Mouse (Mus musculus): ENCODE measurements around the gene Gm28729. TPM values are rescaled to one million over a fixed set of nuclear protein-coding genes. Genes with fewer than 3 reads are reported as not detected.
A peak's percentile ranks its signal among the peaks of the same experiment; 100 is the strongest.
"Not testable (repeated sequence)": the region's sequence is repeated elsewhere in the genome, so short reads cannot be mapped to it uniquely, and the experiment has no call there.

Gene Gm28729
- polyA plus RNA-seq, 1 experiment from 2014 or later = not detected

DNA sequence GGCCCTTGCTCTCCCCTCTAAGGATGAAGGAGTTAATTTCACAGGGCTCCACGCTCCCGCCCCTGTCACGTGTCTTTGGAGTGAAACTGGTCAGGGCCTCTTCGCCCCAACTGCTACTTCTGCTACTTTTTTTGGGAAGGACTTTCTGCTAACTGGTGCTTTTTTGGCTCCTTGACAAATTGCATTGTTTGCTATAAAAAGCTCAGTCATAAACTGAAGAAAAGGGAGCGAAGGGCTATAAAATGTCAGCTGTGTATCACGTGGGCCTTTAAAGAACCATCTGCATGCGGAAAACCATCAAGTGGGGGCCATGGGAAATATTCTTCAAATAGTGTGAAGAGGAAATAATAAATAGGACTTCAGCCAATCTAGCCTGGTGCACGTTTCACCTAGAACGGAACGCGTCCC, 5.6 kb upstream of the Gm28729 start:
- no peaks in the 10 kb centered on the region for H3K36me3 ChIP-seq (ENCODE audit: control insufficient read depth, insufficient read depth, low read length)
- H3K4me1 ChIP-seq (ENCODE audit: control insufficient read depth, insufficient read depth, low read length) = peaks cover 12% of the 10 kb centered on the region
- WGBS = 30% methylated on average over 11 of the region's 11 CpGs
- no peaks in the 10 kb centered on the region for H3K27me3 ChIP-seq (replicated peaks; ENCODE audit: control insufficient read depth, insufficient read depth, low read length)
- no peaks in the 10 kb centered on the region for H3K9me3 ChIP-seq (ENCODE audit: control insufficient read depth, low read length)
- peak overlapping the region; percentile 24 for H3K4me2 ChIP-seq (ENCODE audit: low read depth, low read length)
- no peak overlapping the region for H3K9ac ChIP-seq (ENCODE audit: low read depth, low read length)
- peak overlapping the region; percentile 3; the same call in 1 of the 2 replicates for H3K4me3 ChIP-seq (ENCODE audit: low read length)
- peak; percentile 62 for ATAC-seq
- no peak overlapping the region for H3K27ac ChIP-seq (ENCODE audit: low read length)

GRCm38 (mm10) chr9:96529961-96530673, 5.1 kb upstream of the Gm28729 start:
- Histone ChIP-seq H3K27me3 (replicated peaks; ENCODE audit: control insufficient read depth, insufficient read depth, low read length) (0 out of 2 replicates have a peak, but pooled peaks cover 2% of the 10 kb centered on the region), H3K9me3 (ENCODE audit: control insufficient read depth, low read length) (no peaks in the 10 kb centered on the region), H3K4me3 (ENCODE audit: low read length) (peak overlapping the region; percentile 3; the same call in 1 of the 2 replicates), H3K4me2 (ENCODE audit: low read depth, low read length) (peak overlapping the region; percentile 24; the same call in 1 of the 2 replicates), H3K9ac (ENCODE audit: low read depth, low read length) (no peak overlapping the region), H3K36me3 (ENCODE audit: control insufficient read depth, insufficient read depth, low read length) (no peaks in the 10 kb centered on the region), H3K4me1 (ENCODE audit: control insufficient read depth, insufficient read depth, low read length) (peaks cover 15% of the 10 kb centered on the region), H3K27ac (ENCODE audit: low read length) (no peak overlapping the region)
- 64% methylated on average over 10 of the region's 10 CpGs for WGBS
- no peak for ATAC-seq

- WGBS = 80% methylated on average over 4 of the region's 4 CpGs
- ATAC-seq = no peak
- no peak overlapping the region for H3K27ac ChIP-seq (ENCODE audit: low read length)
- H3K9me3 ChIP-seq (ENCODE audit: control insufficient read depth, low read length) = no peaks in the 10 kb centered on the region
- no peaks in the 10 kb centered on the region for H3K36me3 ChIP-seq (ENCODE audit: control insufficient read depth, insufficient read depth, low read length)
- no peak overlapping the region for H3K4me3 ChIP-seq (ENCODE audit: low read length)
- H3K4me1 ChIP-seq (ENCODE audit: control insufficient read depth, insufficient read depth, low read length) = peaks cover 13% of the 10 kb centered on the region; the same call in 1 of the 2 replicates
- H3K9ac ChIP-seq (ENCODE audit: low read depth, low read length) = no peak overlapping the region
- 0 out of 2 replicates have a peak, but pooled peaks cover 2% of the 10 kb centered on the region for H3K27me3 ChIP-seq (replicated peaks; ENCODE audit: control insufficient read depth, insufficient read depth, low read length)
- H3K4me2 ChIP-seq (ENCODE audit: low read depth, low read length) = no peak overlapping the region
Measured at GRCm38 (mm10) chr9:96526011-96526410, 947 bp upstream of the Gm28729 start.

DNA sequence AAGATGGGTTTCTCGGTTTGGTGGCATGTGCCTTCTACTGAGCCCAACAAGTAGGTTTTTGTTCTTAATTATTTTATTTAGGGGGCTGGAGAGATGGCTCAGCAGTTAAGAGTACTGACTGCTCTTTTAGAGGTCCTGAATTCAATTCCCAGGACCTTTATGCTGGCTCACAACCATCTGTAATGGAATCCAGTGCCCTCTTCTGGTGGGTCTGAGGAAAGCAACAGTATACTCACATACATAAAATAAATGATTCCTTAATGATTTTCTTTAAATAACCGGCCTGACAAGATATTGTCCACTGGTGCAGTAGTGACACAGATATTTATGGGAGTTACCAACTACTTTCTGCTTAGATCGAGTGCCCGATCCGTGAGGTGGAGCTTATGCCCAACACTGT, 1.9 kb downstream of the Gm28729 start:
- H3K27me3 ChIP-seq (replicated peaks; ENCODE audit: control insufficient read depth, insufficient read depth, low read length) = 0 out of 2 replicates have a peak, but pooled peaks cover 2% of the 10 kb centered on the region
- WGBS = 81% methylated on average over 5 of the region's 5 CpGs
- no peak overlapping the region for H3K4me3 ChIP-seq (ENCODE audit: low read length)
- no peaks in the 10 kb centered on the region for H3K9me3 ChIP-seq (ENCODE audit: control insufficient read depth, low read length)
- no peak overlapping the region for H3K9ac ChIP-seq (ENCODE audit: low read depth, low read length)
- H3K4me2 ChIP-seq (ENCODE audit: low read depth, low read length) = no peak overlapping the region
- 0 out of 2 replicates have a peak, but pooled peaks cover 6% of the 10 kb centered on the region for H3K4me1 ChIP-seq (ENCODE audit: control insufficient read depth, insufficient read depth, low read length)
- H3K27ac ChIP-seq (ENCODE audit: low read length) = no peak overlapping the region
- ATAC-seq = no peak
- no peaks in the 10 kb centered on the region for H3K36me3 ChIP-seq (ENCODE audit: control insufficient read depth, insufficient read depth, low read length)

GRCm38 (mm10) chr9:96521574-96521973, 3.5 kb downstream of the Gm28729 start:
- not testable (repeated sequence) for H3K9ac ChIP-seq (ENCODE audit: low read depth, low read length); H3K4me1 ChIP-seq (ENCODE audit: control insufficient read depth, insufficient read depth, low read length); H3K27ac ChIP-seq (ENCODE audit: low read length); H3K9me3 ChIP-seq (ENCODE audit: control insufficient read depth, low read length); H3K27me3 ChIP-seq (replicated peaks; ENCODE audit: control insufficient read depth, insufficient read depth, low read length); H3K4me2 ChIP-seq (ENCODE audit: low read depth, low read length); H3K4me3 ChIP-seq (ENCODE audit: low read length); ATAC-seq; H3K36me3 ChIP-seq (ENCODE audit: control insufficient read depth, insufficient read depth, low read length)
- WGBS = 83% methylated on average over 2 of the region's 2 CpGs

DNA sequence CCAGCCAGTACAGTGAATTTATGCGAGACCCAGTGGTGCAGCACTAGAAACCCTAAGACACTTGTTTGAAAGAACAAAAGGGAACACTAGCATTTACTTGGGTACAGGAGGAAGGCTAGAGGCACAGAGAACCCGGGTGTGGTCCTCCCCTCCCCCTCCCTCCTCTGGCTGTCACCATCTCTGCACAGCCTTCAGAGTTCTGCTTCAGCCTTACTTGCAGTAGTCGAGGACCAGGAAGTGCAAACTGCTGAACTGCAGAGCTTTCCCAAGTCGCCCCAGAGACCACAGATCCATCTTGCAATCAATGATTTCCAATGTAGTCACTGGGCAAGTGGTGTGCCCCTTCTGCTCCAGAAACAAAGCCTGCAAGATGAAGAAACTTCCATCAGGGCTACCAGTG, 7.6 kb downstream of the Gm28729 start:
- 24% methylated on average over 4 of the region's 4 CpGs for WGBS

DNA sequence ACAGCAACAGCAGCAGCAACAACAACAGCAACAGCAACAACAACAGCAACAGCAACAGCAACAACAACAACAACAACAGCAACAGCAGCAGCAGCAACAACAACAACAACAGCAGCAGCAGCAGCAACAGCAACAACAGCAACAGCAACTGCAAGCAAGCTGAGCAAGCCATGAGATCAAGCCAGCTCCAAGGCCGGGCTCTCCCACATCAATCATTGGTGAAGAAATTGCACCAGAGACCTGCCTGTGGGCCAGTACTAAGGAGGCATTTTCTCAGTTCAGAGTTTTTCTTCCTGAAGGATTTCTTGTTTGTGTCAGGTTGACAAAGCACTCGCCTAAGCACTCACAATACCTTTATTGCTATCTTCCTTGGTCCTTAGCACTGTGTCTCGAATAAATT, 8.3 kb downstream of the Gm28729 start:
- H3K4me3 ChIP-seq (ENCODE audit: low read length) = no peak overlapping the region
- ATAC-seq = no peak
- no peaks in the 10 kb centered on the region for H3K27me3 ChIP-seq (replicated peaks; ENCODE audit: control insufficient read depth, insufficient read depth, low read length)
- no peaks in the 10 kb centered on the region for H3K4me1 ChIP-seq (ENCODE audit: control insufficient read depth, insufficient read depth, low read length)
- no peaks in the 10 kb centered on the region for H3K9me3 ChIP-seq (ENCODE audit: control insufficient read depth, low read length)
- no peak overlapping the region for H3K27ac ChIP-seq (ENCODE audit: low read length)
- no peaks in the 10 kb centered on the region for H3K36me3 ChIP-seq (ENCODE audit: control insufficient read depth, insufficient read depth, low read length)
- no peak overlapping the region for H3K9ac ChIP-seq (ENCODE audit: low read depth, low read length)
- WGBS = 45% methylated on average over 3 of the region's 3 CpGs
- H3K4me2 ChIP-seq (ENCODE audit: low read depth, low read length) = no peak overlapping the region

More for the DNA sequence above, 7.6 kb downstream of the Gm28729 start:
- ATAC-seq = no peak
- Histone ChIP-seq H3K36me3 (ENCODE audit: control insufficient read depth, insufficient read depth, low read length) (no peaks in the 10 kb centered on the region), H3K9me3 (ENCODE audit: control insufficient read depth, low read length) (no peaks in the 10 kb centered on the region), H3K27ac (ENCODE audit: low read length) (no peak overlapping the region), H3K4me3 (ENCODE audit: low read length) (no peak overlapping the region), H3K4me1 (ENCODE audit: control insufficient read depth, insufficient read depth, low read length) (no peaks in the 10 kb centered on the region), H3K9ac (ENCODE audit: low read depth, low read length) (no peak overlapping the region), H3K27me3 (replicated peaks; ENCODE audit: control insufficient read depth, insufficient read depth, low read length) (no peaks in the 10 kb centered on the region), H3K4me2 (ENCODE audit: low read depth, low read length) (no peak overlapping the region)

DNA sequence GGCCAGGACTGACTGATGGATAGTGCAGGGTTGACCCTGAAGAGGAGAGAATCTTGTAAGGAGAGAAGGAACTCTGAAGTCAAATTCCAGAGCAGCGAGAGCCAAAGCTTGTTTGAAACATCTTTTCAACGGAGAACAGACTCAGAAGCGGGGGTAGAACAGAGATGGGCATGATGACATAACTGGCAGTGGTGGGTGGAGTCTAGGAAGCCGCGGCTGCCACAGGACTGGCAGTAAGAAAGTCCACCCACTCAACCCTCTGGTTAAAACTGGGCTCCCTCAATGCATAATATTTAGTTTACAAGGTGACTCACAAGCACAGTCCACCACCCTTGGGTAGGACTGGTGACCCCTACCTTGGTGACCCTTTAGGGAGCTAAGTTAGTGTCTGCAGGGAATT, 9.3 kb downstream of the Gm28729 start:
- ATAC-seq = no peak
- H3K27ac ChIP-seq (ENCODE audit: low read length) = no peak overlapping the region
- no peak overlapping the region for H3K9ac ChIP-seq (ENCODE audit: low read depth, low read length)
- H3K27me3 ChIP-seq (replicated peaks; ENCODE audit: control insufficient read depth, insufficient read depth, low read length) = no peaks in the 10 kb centered on the region
- no peaks in the 10 kb centered on the region for H3K9me3 ChIP-seq (ENCODE audit: control insufficient read depth, low read length)
- H3K4me2 ChIP-seq (ENCODE audit: low read depth, low read length) = no peak overlapping the region
- H3K36me3 ChIP-seq (ENCODE audit: control insufficient read depth, insufficient read depth, low read length) = no peaks in the 10 kb centered on the region
- no peak overlapping the region for H3K4me3 ChIP-seq (ENCODE audit: low read length)
- H3K4me1 ChIP-seq (ENCODE audit: control insufficient read depth, insufficient read depth, low read length) = no peaks in the 10 kb centered on the region
- 78% methylated on average over 5 of the region's 5 CpGs for WGBS

- 81% methylated on average over 5 of the region's 5 CpGs for WGBS
- Histone ChIP-seq H3K27ac (ENCODE audit: low read length) (no peak overlapping the region), H3K27me3 (replicated peaks; ENCODE audit: control insufficient read depth, insufficient read depth, low read length) (no peaks in the 10 kb centered on the region), H3K36me3 (ENCODE audit: control insufficient read depth, insufficient read depth, low read length) (no peaks in the 10 kb centered on the region), H3K9me3 (ENCODE audit: control insufficient read depth, low read length) (no peaks in the 10 kb centered on the region), H3K4me2 (ENCODE audit: low read depth, low read length) (no peak overlapping the region), H3K9ac (ENCODE audit: low read depth, low read length) (no peak overlapping the region), H3K4me3 (ENCODE audit: low read length) (no peak overlapping the region), H3K4me1 (ENCODE audit: control insufficient read depth, insufficient read depth, low read length) (no peaks in the 10 kb centered on the region)
- no peak for ATAC-seq
Measured at GRCm38 (mm10) chr9:96514278-96514677, 10.8 kb downstream of the Gm28729 start.
